In genomic region chr10:117983271-117983670, GRCm38 (mm10) we compare ENCODE assay signal across 11 mouse cellular contexts.
DNase-seq lines count a peak whose midpoint lies in the region; ATAC-seq and TF ChIP-seq lines count a peak whose summit lies in the region.
"Had no signal": no experiment of that assay in that cellular context is flagged by ENCODE, and none has a peak within 500 bp of the region (broad histone marks: within the 10 kb centered on the region; RNA-seq: fewer than 3 reads in every experiment).

No protein-coding gene starts in this region.

- DNase-seq in forebrain, embryonic 10.5 days (ENCODE audit: extremely low spot score, low spot score): no peak
- no peak for DNase-seq in kidney, adult 11 months
- no peak for DNase-seq in forebrain, postnatal 0 days
- DNase-seq in right cerebral cortex, postnatal 10 days (ENCODE audit: low spot score in 2 of 2): no peak
- no peak for DNase-seq in c-Kit-positive CD71-positive TER-119-positive erythroid progenitor cells, embryonic 14.5 days (ENCODE audit: low spot score)

- no peaks in the 10 kb centered on the region for H3K36me3 ChIP-seq in forebrain, embryonic 10.5 days (replicated peaks)
- no peaks in the 10 kb centered on the region for H3K36me3 ChIP-seq in forebrain, embryonic 16.5 days (ENCODE audit: control insufficient read depth, insufficient read depth)
- no peaks in the 10 kb centered on the region for H3K36me3 ChIP-seq in kidney, embryonic 16.5 days (ENCODE audit: insufficient read depth, low read length)
- no peaks in the 10 kb centered on the region for H3K36me3 ChIP-seq in forebrain, postnatal 0 days (ENCODE audit: insufficient read depth)
- H3K36me3 ChIP-seq: embryonic facial prominence, embryonic 12.5 days; limb, embryonic 13.5 days; neural tube, embryonic 12.5 days had no signal

- H3K4me3 ChIP-seq in forebrain, embryonic 10.5 days: no peak overlapping the region
- H3K4me3 ChIP-seq in forebrain, embryonic 16.5 days (replicated peaks; ENCODE audit: low read length): no peak overlapping the region
- no peak overlapping the region for H3K4me3 ChIP-seq in kidney, embryonic 16.5 days (ENCODE audit: low read length)
- no peak overlapping the region for H3K4me3 ChIP-seq in forebrain, postnatal 0 days (ENCODE audit: low read depth, low read length)
- H3K4me3 ChIP-seq: embryonic facial prominence, embryonic 12.5 days; limb, embryonic 13.5 days; neural tube, embryonic 12.5 days had no signal

- 86% methylated on average over 8 of the region's 8 CpGs for WGBS in forebrain, embryonic 10.5 days
- 63% methylated on average over 8 of the region's 8 CpGs for WGBS in forebrain, embryonic 16.5 days
- 71% methylated on average over 8 of the region's 8 CpGs for WGBS in kidney, embryonic 16.5 days
- 69% methylated on average over 8 of the region's 8 CpGs for WGBS in forebrain, postnatal 0 days

- H3K27ac ChIP-seq in forebrain, embryonic 10.5 days: 0 out of 2 replicates have a peak overlapping the region, but pooled peaks have one; percentile 6
- H3K27ac ChIP-seq in forebrain, embryonic 16.5 days (ENCODE audit: low read length): no peak overlapping the region
- peak overlapping the region; percentile 66 for H3K27ac ChIP-seq in kidney, embryonic 16.5 days (ENCODE audit: low read length)
- 0 out of 2 replicates have a peak overlapping the region, but pooled peaks have one; percentile 42 for H3K27ac ChIP-seq in forebrain, postnatal 0 days (ENCODE audit: low read depth, low read length)
- H3K27ac ChIP-seq: embryonic facial prominence, embryonic 12.5 days; limb, embryonic 13.5 days; neural tube, embryonic 12.5 days had no signal

- no peak overlapping the region for H3K9ac ChIP-seq in forebrain, embryonic 16.5 days (replicated peaks; ENCODE audit: low read depth, low read length)
- H3K9ac ChIP-seq in kidney, embryonic 16.5 days (replicated peaks; ENCODE audit: low read length): no peak overlapping the region
- no peak overlapping the region for H3K9ac ChIP-seq in forebrain, postnatal 0 days
- H3K9ac ChIP-seq: embryonic facial prominence, embryonic 12.5 days; limb, embryonic 13.5 days; neural tube, embryonic 12.5 days had no signal

- ATAC-seq in forebrain, embryonic 16.5 days: no peak
- ATAC-seq in kidney, embryonic 16.5 days (ENCODE audit: low FRiP score, low TSS enrichment): no peak
- no peak for ATAC-seq in forebrain, postnatal 0 days
- ATAC-seq in megakaryocyte, adult 5-6 weeks (ENCODE audit: poor library complexity, severe bottlenecking): peak; percentile 70

- no peak overlapping the region; the same call in 1 of the 2 replicates for H3K4me2 ChIP-seq in forebrain, embryonic 16.5 days (ENCODE audit: low read length)
- H3K4me2 ChIP-seq in kidney, embryonic 16.5 days (replicated peaks; ENCODE audit: low read depth, low read length): no peak overlapping the region
- H3K4me2 ChIP-seq in forebrain, postnatal 0 days (ENCODE audit: low read depth): no peak overlapping the region
- H3K4me2 ChIP-seq: embryonic facial prominence, embryonic 12.5 days; neural tube, embryonic 12.5 days had no signal

- H3K4me1 ChIP-seq in forebrain, embryonic 10.5 days: peaks cover 8% of the 10 kb centered on the region; the same call in 1 of the 2 replicates
- peaks cover 15% of the 10 kb centered on the region for H3K4me1 ChIP-seq in forebrain, embryonic 16.5 days (replicated peaks; ENCODE audit: control insufficient read depth, insufficient read depth, low read length)
- no peaks in the 10 kb centered on the region for H3K4me1 ChIP-seq in kidney, embryonic 16.5 days (ENCODE audit: insufficient read depth, low read length)
- H3K4me1 ChIP-seq in forebrain, postnatal 0 days (ENCODE audit: insufficient read depth): no peaks in the 10 kb centered on the region; the same call in 1 of the 2 replicates
- H3K4me1 ChIP-seq: embryonic facial prominence, embryonic 12.5 days; neural tube, embryonic 12.5 days had no signal

- no peaks in the 10 kb centered on the region for H3K9me3 ChIP-seq in forebrain, embryonic 10.5 days
- no peaks in the 10 kb centered on the region for H3K9me3 ChIP-seq in forebrain, embryonic 16.5 days (ENCODE audit: control insufficient read depth, low read length)
- H3K9me3 ChIP-seq in kidney, embryonic 16.5 days (ENCODE audit: low read length): peaks cover 4% of the 10 kb centered on the region; the same call in 1 of the 2 replicates
- H3K9me3 ChIP-seq in forebrain, postnatal 0 days (ENCODE audit: low read length): no peaks in the 10 kb centered on the region
- H3K9me3 ChIP-seq: embryonic facial prominence, embryonic 12.5 days; limb, embryonic 13.5 days; neural tube, embryonic 12.5 days had no signal

- no peaks in the 10 kb centered on the region for H3K27me3 ChIP-seq in forebrain, embryonic 10.5 days (ENCODE audit: poor library complexity, severe bottlenecking)
- H3K27me3 ChIP-seq in forebrain, embryonic 16.5 days (replicated peaks; ENCODE audit: control insufficient read depth, insufficient read depth, low read length): no peaks in the 10 kb centered on the region; the same call in 1 of the 2 replicates
- no peaks in the 10 kb centered on the region for H3K27me3 ChIP-seq in kidney, embryonic 16.5 days (ENCODE audit: insufficient read depth, low read length)
- H3K27me3 ChIP-seq in forebrain, postnatal 0 days (ENCODE audit: insufficient read depth, low read length): no peaks in the 10 kb centered on the region
- H3K27me3 ChIP-seq: embryonic facial prominence, embryonic 12.5 days; limb, embryonic 13.5 days; neural tube, embryonic 12.5 days had no signal

- no peak for TF ChIP-seq CTCF in forebrain, postnatal 0 days (IDR thresholded peaks at IDR 0.05; ENCODE audit: low read depth)
